In genomic region chr9:67107938-67108337, GRCm38 (mm10) we compare ENCODE assay signal across 19 mouse cellular contexts. TPM values are rescaled to one million over a fixed set of nuclear protein-coding genes. Genes with fewer than 3 reads are reported as not detected.
DNase-seq lines count a peak whose midpoint lies in the region; ATAC-seq and TF ChIP-seq lines count a peak whose summit lies in the region.
"Had no signal": no experiment of that assay in that cellular context is flagged by ENCODE, and none has a peak within 500 bp of the region (broad histone marks: within the 10 kb centered on the region; RNA-seq: fewer than 3 reads in every experiment).

No protein-coding gene starts in this region.

- no peak overlapping the region for H3K4me3 ChIP-seq in lung, embryonic 14.5 days (ENCODE audit: low read depth, low read length)
- no peak overlapping the region for H3K4me3 ChIP-seq in embryonic facial prominence, embryonic 13.5 days
- H3K4me3 ChIP-seq in limb, embryonic 14.5 days (replicated peaks; ENCODE audit: low read length), result no peak overlapping the region
- H3K4me3 ChIP-seq: heart, embryonic 15.5 days; hindbrain, embryonic 10.5 days; liver, embryonic 12.5 days; neural tube, embryonic 12.5 days had no signal

- no peak overlapping the region for H3K9ac ChIP-seq in lung, embryonic 14.5 days
- no peak overlapping the region for H3K9ac ChIP-seq in embryonic facial prominence, embryonic 13.5 days
- no peak overlapping the region for H3K9ac ChIP-seq in limb, embryonic 14.5 days (ENCODE audit: low read depth, low read length, severe bottlenecking)
- H3K9ac ChIP-seq: heart, embryonic 15.5 days; liver, embryonic 12.5 days; neural tube, embryonic 12.5 days had no signal

- peak overlapping the region; percentile 74; the same call in 1 of the 2 replicates for H3K27ac ChIP-seq in lung, embryonic 14.5 days (ENCODE audit: low read depth)
- peak overlapping the region; percentile 55; the same call in 1 of the 2 replicates for H3K27ac ChIP-seq in embryonic facial prominence, embryonic 13.5 days
- H3K27ac ChIP-seq in limb, embryonic 14.5 days (replicated peaks; ENCODE audit: low read depth, low read length), result no peak overlapping the region
- H3K27ac ChIP-seq: heart, embryonic 15.5 days; hindbrain, embryonic 10.5 days; liver, embryonic 12.5 days; neural tube, embryonic 12.5 days had no signal

- H3K4me2 ChIP-seq in lung, embryonic 14.5 days, result no peak overlapping the region
- no peak overlapping the region for H3K4me2 ChIP-seq in embryonic facial prominence, embryonic 13.5 days
- H3K4me2 ChIP-seq in limb, embryonic 14.5 days (replicated peaks; ENCODE audit: low read depth, low read length, severe bottlenecking), result no peak overlapping the region
- H3K4me2 ChIP-seq: heart, embryonic 15.5 days; liver, embryonic 12.5 days; midbrain, embryonic 11.5 days; neural tube, embryonic 12.5 days had no signal

- ATAC-seq in lung, embryonic 14.5 days (ENCODE audit: insufficient read depth), result peak; percentile 26; the same call in 1 of the 2 replicates
- no peak for ATAC-seq in embryonic facial prominence, embryonic 13.5 days (ENCODE audit: insufficient number of reproducible peaks, insufficient read depth, low FRiP score, low TSS enrichment, low read depth)
- no peak for ATAC-seq in limb, embryonic 14.5 days (ENCODE audit: low FRiP score, low read depth)
- ATAC-seq: forebrain, embryonic 16.5 days; liver, embryonic 12.5 days had no signal

- no peak for TF ChIP-seq CTCF in lung, embryonic 14.5 days (IDR thresholded peaks at IDR 0.05; ENCODE audit: low read depth)

- peaks cover 24% of the 10 kb centered on the region for H3K4me1 ChIP-seq in lung, embryonic 14.5 days (ENCODE audit: insufficient read depth)
- peaks cover 51% of the 10 kb centered on the region for H3K4me1 ChIP-seq in embryonic facial prominence, embryonic 13.5 days
- H3K4me1 ChIP-seq in limb, embryonic 14.5 days (ENCODE audit: control insufficient read depth, insufficient read depth, low read length), result peaks cover 44% of the 10 kb centered on the region
- H3K4me1 ChIP-seq: liver, embryonic 12.5 days had no signal

- H3K36me3 ChIP-seq in lung, embryonic 14.5 days (ENCODE audit: insufficient read depth), result no peaks in the 10 kb centered on the region
- H3K36me3 ChIP-seq in embryonic facial prominence, embryonic 13.5 days, result no peaks in the 10 kb centered on the region
- H3K36me3 ChIP-seq in limb, embryonic 14.5 days (ENCODE audit: control insufficient read depth, insufficient read depth, low read length), result no peaks in the 10 kb centered on the region
- H3K36me3 ChIP-seq: heart, embryonic 15.5 days; hindbrain, embryonic 10.5 days; liver, embryonic 12.5 days; neural tube, embryonic 12.5 days had no signal

- no peaks in the 10 kb centered on the region for H3K9me3 ChIP-seq in lung, embryonic 14.5 days (ENCODE audit: low read depth, low read length)
- no peaks in the 10 kb centered on the region for H3K9me3 ChIP-seq in embryonic facial prominence, embryonic 13.5 days
- no peaks in the 10 kb centered on the region for H3K9me3 ChIP-seq in limb, embryonic 14.5 days (ENCODE audit: control insufficient read depth, low read length)
- H3K9me3 ChIP-seq: heart, embryonic 15.5 days; hindbrain, embryonic 10.5 days; liver, embryonic 12.5 days; neural tube, embryonic 12.5 days had no signal

- DNase-seq in lung, embryonic 14.5 days, result peak; percentile 38
- DNase-seq in lung, postnatal 36 days, result no peak
- DNase-seq in NIH3T3 (ENCODE audit: low read depth), result peak; percentile 51
- DNase-seq in limb, embryonic 14.5 days (ENCODE audit: low spot score), result peak; percentile 61
- no peak for DNase-seq in spleen, postnatal 10 days (ENCODE audit: low spot score in 2 of 2)
- DNase-seq in kidney, postnatal 36 days, result no peak
- DNase-seq: B cell, adult 2 months; cerebellum, postnatal 10 days; kidney, adult 9 months; kidney, postnatal 4 days; right cerebral cortex, postnatal 25 days; thymus, postnatal 4 days had no signal

- WGBS in lung, embryonic 14.5 days, result 6% methylated on average over 3 of the region's 3 CpGs
- WGBS in embryonic facial prominence, embryonic 13.5 days, result 5% methylated on average over 3 of the region's 3 CpGs
- 17% methylated on average over 3 of the region's 3 CpGs for WGBS in limb, embryonic 14.5 days

- no peaks in the 10 kb centered on the region for H3K27me3 ChIP-seq in lung, embryonic 14.5 days (ENCODE audit: insufficient read depth, low read length)
- no peaks in the 10 kb centered on the region for H3K27me3 ChIP-seq in embryonic facial prominence, embryonic 13.5 days
- H3K27me3 ChIP-seq in limb, embryonic 14.5 days (ENCODE audit: control insufficient read depth, insufficient read depth, low read length), result no peaks in the 10 kb centered on the region
- H3K27me3 ChIP-seq: heart, embryonic 15.5 days; liver, embryonic 12.5 days; neural tube, embryonic 12.5 days had no signal

- TF ChIP-seq POLR2A in limb, embryonic 14.5 days (IDR thresholded peaks at IDR 0.05; ENCODE audit: borderline replicate concordance, extremely low read depth, insufficient read depth, insufficient read length), result no peak

RNA-seq across cellular contexts. Expression of gene Tpm1, which starts 58.7 kb away (rescaled TPM):
- polyA plus RNA-seq in lung, embryonic 14.5 days (2014; fragmentation: Nextera tagmentation; extraction: Ambion mirVana), result 635 and 725 TPM in 2 replicates
- polyA plus RNA-seq in embryonic facial prominence, embryonic 13.5 days (2015; fragmentation: Nextera tagmentation; extraction: Ambion mirVana), result 818 and 902 TPM in 2 replicates
- polyA plus RNA-seq in limb, embryonic 14.5 days (2012; rRNA removed), result 420 and 643 TPM in 2 replicates
- polyA plus RNA-seq in limb, embryonic 14.5 days (2014; fragmentation: Nextera tagmentation; extraction: Ambion mirVana), result 724 and 728 TPM in 2 replicates

Comparison
In these comparisons a context has a peak if more than half of its experiments do, and no peak if none do; other contexts are left out.
1. DNase-seq: peak in lung, embryonic 14.5 days (single experiment), NIH3T3 (single experiment) and limb, embryonic 14.5 days (single experiment); none in lung, postnatal 36 days (single experiment), spleen, postnatal 10 days (0 of 2) and kidney, postnatal 36 days (0 of 2).